Mouse (Mus musculus): ENCODE data around the gene Cd200. TPM values are rescaled to one million over a fixed set of nuclear protein-coding genes. Genes with fewer than 3 reads are reported as not detected.
"Not testable (repeated sequence)": the region's sequence is repeated elsewhere in the genome, so short reads cannot be mapped to it uniquely, and the experiment has no call there.

The Cd200 gene
- total RNA-seq (2021), result 10 to 100 TPM; 40.7 to 51.7 TPM
- long read RNA-seq, experiment 1, transcript Cd200-210 (2 exons, 281 nt), result minor isoform, 9 of 40 reads
- long read RNA-seq, experiment 1, transcript Cd200-202 (6 exons, 2,347 nt), result major isoform, 10 of 40 reads
- long read RNA-seq, experiment 1, partial matches to known transcripts, result 3 of 40 reads
- long read RNA-seq, experiment 1, other reads (novel, unspliced or antisense), result 18 of 40 reads
- long read RNA-seq, experiment 2, transcript Cd200-210 (2 exons, 281 nt), result major isoform, 11 of 38 reads
- long read RNA-seq, experiment 2, transcript Cd200-202 (6 exons, 2,347 nt), result major isoform, 11 of 38 reads
- long read RNA-seq, experiment 2, partial matches to known transcripts, result 1 of 38 reads
- long read RNA-seq, experiment 2, other reads (novel, unspliced or antisense), result 15 of 38 reads

- peak; percentile 19 for DNase-seq
Observed at GRCm38 (mm10) chr16:45408425-45409063, at the start of gene Cd200. Gene Cd200, minus strand, starts transcription at chr16:45409053.

GRCm38 (mm10) chr16:45454762-45455161 is 45.9 kb upstream of the Cd200 start:
- DNase-seq, result no peak

GRCm38 (mm10) chr16:45437230-45437739 is 28.4 kb upstream of the Cd200 start:
- DNase-seq, result no peak

GRCm38 (mm10) chr16:45435591-45435990 is 26.7 kb upstream of the Cd200 start:
- DNase-seq, result no peak

GRCm38 (mm10) chr16:45427651-45428050 is 18.8 kb upstream of the Cd200 start:
- no peak for DNase-seq

- DNase-seq, result no peak
Observed at GRCm38 (mm10) chr16:45413497-45413896, 4.6 kb upstream of the Cd200 start.

GRCm38 (mm10) chr16:45409064-45409446 is 202 bp upstream of the Cd200 start:
- not testable (repeated sequence) for DNase-seq

GRCm38 (mm10) chr16:45407645-45408400 is 1.0 kb downstream of the Cd200 start:
- no peak for DNase-seq

GRCm38 (mm10) chr16:45407091-45407490 is 1.8 kb downstream of the Cd200 start:
- no peak for DNase-seq

GRCm38 (mm10) chr16:45402951-45403350 is 5.9 kb downstream of the Cd200 start:
- DNase-seq, result no peak

- DNase-seq, result no peak
Observed at GRCm38 (mm10) chr16:45402036-45402435, 6.8 kb downstream of the Cd200 start.

GRCm38 (mm10) chr16:45399947-45400555 is 8.8 kb downstream of the Cd200 start:
- no peak for DNase-seq

GRCm38 (mm10) chr16:45399411-45399810 is 9.4 kb downstream of the Cd200 start:
- no peak for DNase-seq

- DNase-seq, result no peak
Observed at GRCm38 (mm10) chr16:45397440-45397839, 11.4 kb downstream of the Cd200 start.

GRCm38 (mm10) chr16:45392246-45392645 is 16.6 kb downstream of the Cd200 start:
- DNase-seq, result no peak

GRCm38 (mm10) chr16:45391680-45392079 is 17.2 kb downstream of the Cd200 start:
- no peak for DNase-seq

- DNase-seq, result no peak
Observed at GRCm38 (mm10) chr16:45390286-45390956, 18.4 kb downstream of the Cd200 start.

- no peak for DNase-seq
Observed at GRCm38 (mm10) chr16:45389833-45390232, 19.0 kb downstream of the Cd200 start.

- no peak for DNase-seq
Observed at GRCm38 (mm10) chr16:45389041-45389440, 19.8 kb downstream of the Cd200 start.

- DNase-seq, result no peak
Observed at GRCm38 (mm10) chr16:45381811-45382210, 27.0 kb downstream of the Cd200 start.

GRCm38 (mm10) chr16:45378959-45379358 is 29.9 kb downstream of the Cd200 start:
- no peak for DNase-seq
